Mouse (Mus musculus) ES-E14 (cell line): ENCODE measurements at regions not wholly inside any gene's neighbourhood (a gene's known extent, or its start where the extent isn't known, plus 50 kb on each side); places are given as distances from the start of the nearest gene placed in this dataset.
"Not testable (repeated sequence)": the region's sequence is repeated elsewhere in the genome, so short reads cannot be mapped to it uniquely, and the experiment has no call there.

Experiments used
- CHD2 ChIP-seq: IDR thresholded peaks from 2 replicates; pipeline ENCODE4 v1.6.1; 2014; ENCODE audit warnings: mild to moderate bottlenecking, low read depth, low read length, inconsistent platforms
- HCFC1 ChIP-seq: IDR thresholded peaks from 2 replicates; pipeline ENCODE4 v1.6.1; 2012; ENCODE audit warnings: low read length, inconsistent platforms, borderline replicate concordance; ENCODE audit not compliant: insufficient read depth
- MAFK ChIP-seq: IDR thresholded peaks from 2 replicates; pipeline ENCODE4 v1.6.1; 2014; ENCODE audit warnings: mild to moderate bottlenecking, low read depth, low read length, inconsistent platforms; ENCODE audit not compliant: insufficient read depth
- ZNF384 ChIP-seq: IDR thresholded peaks from 2 replicates; pipeline ENCODE4 v1.6.1; 2012; ENCODE audit warnings: low read depth, low read length, inconsistent platforms

DNA sequence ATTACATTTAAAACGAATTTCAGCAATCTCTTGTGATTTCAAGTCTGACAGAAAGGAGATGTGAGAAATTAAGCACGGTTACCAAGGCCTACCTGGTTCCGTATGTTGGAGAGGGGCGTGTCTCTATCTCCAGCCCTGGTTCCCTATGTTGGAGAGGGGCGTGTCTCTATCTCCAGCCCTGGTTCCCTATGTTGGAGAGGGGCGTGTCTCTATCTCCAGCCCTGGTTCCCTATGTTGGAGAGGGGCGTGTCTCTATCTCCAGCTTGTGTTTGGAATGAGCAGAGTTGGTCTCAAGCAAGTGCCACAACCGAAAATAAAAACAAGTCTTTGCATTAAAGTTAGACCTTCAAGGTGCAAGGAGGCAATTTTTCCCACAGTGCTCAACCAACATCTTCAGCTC is 267.8 kb upstream of the Arglu1 start:
- not testable (repeated sequence) for TF ChIP-seq CHD2, ZNF384, HCFC1, MAFK
